Mouse (Mus musculus) mouse trophoblast stem cell (cell line): Measurements from ENCODE around the gene Tesmin.

ENCODE experiments used
- in situ Hi-C, 2 experiments: fragments of 300-500 bp; cut with MseI, MboI; formaldehyde crosslinking; loops; 2 replicates in 1 of 2; 3 replicates in 1 of 2; pipeline ENCODE4 v1.15.1; 2025

Tesmin gene

GRCm38 (mm10) chr19:3440667-3441066 is 52.0 kb downstream of the Tesmin start:
- in situ Hi-C loops, result loop anchor here in 1 of 2 experiments (10.0 kb wide), 1 partner anchor 126 kb away; no protein-coding TSS in a partner anchor

DNA sequence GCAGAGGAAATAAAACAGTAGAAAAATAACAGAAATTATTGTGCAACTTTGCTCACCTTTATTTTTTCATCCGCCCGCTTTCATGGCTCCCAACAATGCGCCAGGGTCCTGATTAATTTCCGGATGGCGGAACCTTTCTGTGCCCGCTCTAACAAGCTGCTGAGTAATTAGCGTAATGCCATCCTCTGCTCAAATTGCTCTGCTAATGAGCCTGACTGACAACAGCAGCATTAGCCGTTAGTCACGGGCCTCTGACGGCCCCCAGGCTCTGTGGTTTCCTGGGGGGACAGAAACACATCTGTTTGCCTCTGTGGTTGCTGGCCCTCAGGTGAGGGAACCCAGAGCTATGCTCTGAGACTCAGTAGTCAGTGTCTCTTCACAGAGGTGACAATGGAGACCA is 52.4 kb downstream of the Tesmin start:
- in situ Hi-C loops, result loop anchor here in 1 of 2 experiments (10.0 kb wide), 1 partner anchor 126 kb away; no protein-coding TSS in a partner anchor

GRCm38 (mm10) chr19:3447348-3447747 is 58.7 kb downstream of the Tesmin start:
- in situ Hi-C loops, result loop anchor here in 1 of 2 experiments (10.0 kb wide), 1 partner anchor 133 kb away; no protein-coding TSS in a partner anchor

DNA sequence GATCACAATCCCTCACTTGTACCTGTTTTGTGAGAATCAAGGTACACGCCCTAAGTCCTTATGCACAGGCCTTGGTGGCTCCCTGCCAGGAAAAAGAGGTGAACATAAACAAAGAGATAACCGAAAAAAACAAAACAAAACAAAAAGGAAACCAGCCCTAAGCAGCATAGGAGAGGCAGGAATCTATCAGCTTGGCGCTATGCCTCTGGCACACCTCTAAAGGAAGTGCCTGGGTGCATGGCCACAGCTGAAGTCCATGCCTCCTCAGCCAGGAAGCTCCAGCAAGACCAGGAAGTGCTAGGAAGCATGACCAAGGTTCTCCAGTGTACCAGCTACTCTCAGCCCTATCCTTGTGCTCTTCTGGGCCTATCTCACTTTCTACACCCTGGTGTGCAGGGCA is 60.6 kb downstream of the Tesmin start:
- in situ Hi-C loops, result loop anchor here in 1 of 2 experiments (10.0 kb wide), 1 partner anchor 134 kb away; no protein-coding TSS in a partner anchor

DNA sequence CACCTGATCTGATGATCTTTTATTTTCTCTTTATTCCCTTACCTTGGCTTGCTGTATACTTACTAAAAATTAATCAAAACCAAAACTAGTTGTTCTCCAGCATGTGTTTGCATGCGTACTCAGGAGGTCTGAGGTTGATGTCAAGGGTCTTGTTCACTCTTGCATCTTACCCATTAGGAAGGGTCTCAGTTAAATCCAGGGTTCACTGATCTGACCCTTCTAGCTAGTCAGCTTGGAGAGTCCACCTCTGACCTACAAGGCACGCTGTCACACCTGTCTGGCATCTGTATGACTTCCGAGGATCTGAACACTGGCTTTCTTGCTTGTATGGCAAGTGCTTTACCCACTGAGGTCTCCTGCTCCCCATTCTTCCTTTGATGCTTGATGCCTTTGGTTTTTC is 62.1 kb downstream of the Tesmin start:
- in situ Hi-C loops, result no loop called here

DNA sequence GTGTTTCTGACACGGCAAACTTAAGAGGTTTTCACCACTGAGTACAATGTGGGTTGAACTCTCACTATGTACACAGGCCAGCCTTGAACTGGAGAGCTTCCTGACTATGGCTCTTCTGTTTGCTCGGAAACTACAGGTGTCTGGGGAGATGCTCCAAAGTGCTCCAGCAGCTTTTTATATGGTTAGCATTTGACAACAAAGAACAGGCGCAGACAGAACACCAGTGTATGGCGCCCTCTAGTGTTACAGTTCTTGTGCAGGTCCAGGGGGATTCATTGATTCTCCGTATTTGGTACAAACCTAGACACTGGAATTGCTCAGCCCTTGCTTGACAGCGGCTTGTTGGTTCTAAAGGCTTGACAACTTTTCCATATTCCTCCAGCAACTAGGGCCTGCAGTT is 62.5 kb downstream of the Tesmin start:
- in situ Hi-C loops, result no loop called here

GRCm38 (mm10) chr19:3451649-3452048 is 63.0 kb downstream of the Tesmin start:
- in situ Hi-C loops, result no loop called here
